In the genomic region with DNA sequence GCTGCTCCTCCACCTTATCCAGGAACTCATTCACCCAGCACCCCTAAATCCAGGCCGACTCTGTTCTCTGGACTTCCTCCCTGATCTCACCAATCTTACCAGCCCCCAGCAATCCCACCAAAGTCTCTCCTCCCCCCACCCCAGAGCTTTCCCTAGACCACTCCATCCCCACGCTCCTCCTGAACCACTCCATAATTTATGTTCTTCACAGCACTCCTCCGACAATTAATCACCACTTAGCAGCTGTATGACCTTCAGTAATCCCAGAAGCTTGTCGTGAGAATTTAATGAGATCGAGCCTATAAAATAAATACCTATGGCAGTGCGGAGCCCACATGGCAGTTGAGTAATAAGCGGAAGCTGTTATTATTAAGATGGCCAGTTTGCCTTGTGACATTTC, we compare ENCODE assay signal across 21 mouse cellular contexts.
"Had no signal": no experiment of that assay in that cellular context is flagged by ENCODE, and none has a peak within 500 bp of the region (broad histone marks: within the 10 kb centered on the region; RNA-seq: fewer than 3 reads in every experiment).

No protein-coding gene starts in this region.

- H3K4me3 ChIP-seq: kidney, embryonic 15.5 days; limb, embryonic 12.5 days; limb, embryonic 15.5 days; liver, embryonic 15.5 days; lung, embryonic 15.5 days; megakaryocyte, embryonic 14.5 days; stomach, embryonic 15.5 days had no signal

- ATAC-seq: intestine, postnatal 0 days had no signal

- H3K9ac ChIP-seq: kidney, embryonic 15.5 days; limb, embryonic 12.5 days; limb, embryonic 15.5 days; liver, embryonic 15.5 days; lung, embryonic 15.5 days; stomach, embryonic 15.5 days had no signal

- H3K4me2 ChIP-seq: kidney, embryonic 15.5 days; limb, embryonic 12.5 days; limb, embryonic 15.5 days; liver, embryonic 11.5 days; liver, embryonic 15.5 days; lung, embryonic 15.5 days; midbrain, embryonic 11.5 days; stomach, embryonic 15.5 days had no signal

- H3K9me3 ChIP-seq: kidney, embryonic 15.5 days; limb, embryonic 12.5 days; limb, embryonic 15.5 days; liver, embryonic 15.5 days; lung, embryonic 15.5 days; megakaryocyte, embryonic 14.5 days; stomach, embryonic 15.5 days had no signal

- H3K27me3 ChIP-seq: kidney, embryonic 15.5 days; limb, embryonic 15.5 days; liver, embryonic 15.5 days; lung, embryonic 15.5 days; stomach, embryonic 15.5 days had no signal

- H3K36me3 ChIP-seq: kidney, embryonic 15.5 days; limb, embryonic 12.5 days; limb, embryonic 15.5 days; liver, embryonic 15.5 days; lung, embryonic 15.5 days; stomach, embryonic 15.5 days had no signal

- DNase-seq: kidney, adult 2 months; kidney, postnatal 10 days; kidney, postnatal 36 days; left cerebral cortex, postnatal 4 days; lung, adult 18-20 months; lung, postnatal 10 days; lung, postnatal 36 days; retina, postnatal 1 day; right cerebral cortex, postnatal 25 days; spleen, adult 18-20 months; thymus, postnatal 25 days had no signal

- H3K27ac ChIP-seq: kidney, embryonic 15.5 days; limb, embryonic 12.5 days; limb, embryonic 15.5 days; liver, embryonic 15.5 days; lung, embryonic 15.5 days; stomach, embryonic 15.5 days had no signal
